Mouse (Mus musculus) lung, embryonic 15.5 days (tissue): ENCODE measurements at regions not wholly inside any gene's neighbourhood (a gene's known extent, or its start where the extent isn't known, plus 50 kb on each side); places are given as distances from the start of the nearest gene placed in this dataset.

ENCODE experiments used
- ATAC-seq: fragments of 200-750 bp; cut with Nextera tagmentation; 2 replicates; pipeline ENCODE4 v1.8.0; 2017; ENCODE audit warnings: moderate number of reproducible peaks, borderline replicate concordance; ENCODE audit not compliant: low FRiP score, low TSS enrichment; ENCODE audit errors: extremely low read depth
- H3K27ac ChIP-seq: fragments of 300-500 bp; sonication (generic); 2 replicates; pipeline ENCODE4 v1.5.1; 2015; ENCODE audit warnings: moderate library complexity, mild to moderate bottlenecking, inconsistent platforms
- H3K27me3 ChIP-seq: fragments of 300-500 bp; sonication (generic); 2 replicates; pipeline ENCODE4 v1.6.1; 2015; ENCODE audit warnings: inconsistent platforms
- H3K36me3 ChIP-seq: fragments of 300-500 bp; sonication (generic); 2 replicates; pipeline ENCODE4 v1.6.1; 2015; ENCODE audit warnings: inconsistent platforms
- H3K4me1 ChIP-seq: fragments of 300-500 bp; sonication (generic); 2 replicates; pipeline ENCODE4 v1.6.1; 2015; ENCODE audit warnings: inconsistent platforms
- H3K4me2 ChIP-seq: fragments of 300-500 bp; sonication (generic); 2 replicates; pipeline ENCODE4 v1.6.1; 2015; ENCODE audit warnings: inconsistent platforms, mild to moderate bottlenecking, moderate library complexity
- H3K4me3 ChIP-seq: fragments of 300-500 bp; sonication (generic); 2 replicates; pipeline ENCODE4 v1.5.1; 2015; ENCODE audit warnings: mild to moderate bottlenecking, inconsistent platforms
- H3K9ac ChIP-seq: fragments of 300-500 bp; sonication (generic); 2 replicates; pipeline ENCODE4 v1.6.1; 2015; ENCODE audit warnings: inconsistent platforms
- H3K9me3 ChIP-seq: fragments of 300-500 bp; sonication (generic); 2 replicates; pipeline ENCODE4 v1.6.1; 2016; ENCODE audit warnings: inconsistent platforms
- WGBS: fragments of 180-500 bp; shearing (Covaris S2); methylation state at CpG from one replicate; pipeline ENCODE4 v1.1.7; 2015; 5-methylcytosine and 5-hydroxymethylcytosine counted together

- H3K4me3 ChIP-seq = no peak overlapping the region
- no peaks in the 10 kb centered on the region for H3K9me3 ChIP-seq
- no peaks in the 10 kb centered on the region for H3K27me3 ChIP-seq
- ATAC-seq = peak; percentile 86
- WGBS = 36% methylated on average over 4 of the region's 4 CpGs
- H3K9ac ChIP-seq = no peak overlapping the region
- H3K4me1 ChIP-seq = peaks cover 29% of the 10 kb centered on the region; the same call in 1 of the 2 replicates
- no peaks in the 10 kb centered on the region for H3K36me3 ChIP-seq
- H3K4me2 ChIP-seq = no peak overlapping the region
- peak overlapping the region; percentile 48 for H3K27ac ChIP-seq
These were observed 64.6 kb upstream of the Lhfpl2 start for GRCm38 (mm10) chr13:93992961-93993360.

GRCm38 (mm10) chr13:93995423-93995822 is 62.2 kb upstream of the Lhfpl2 start:
- no peak for ATAC-seq
- Histone ChIP-seq H3K36me3 (no peaks in the 10 kb centered on the region), H3K27ac (no peak overlapping the region), H3K4me2 (no peak overlapping the region), H3K9me3 (no peaks in the 10 kb centered on the region), H3K9ac (no peak overlapping the region), H3K27me3 (no peaks in the 10 kb centered on the region), H3K4me3 (no peak overlapping the region), H3K4me1 (peaks cover 21% of the 10 kb centered on the region; the same call in 1 of the 2 replicates)
- WGBS = 88% methylated on average over 3 of the region's 3 CpGs

GRCm38 (mm10) chr13:93996535-93997382 is 60.8 kb upstream of the Lhfpl2 start:
- 50% methylated on average over 10 of the region's 10 CpGs for WGBS
- Histone ChIP-seq H3K36me3 (no peaks in the 10 kb centered on the region), H3K4me3 (no peak overlapping the region), H3K9ac (no peak overlapping the region), H3K4me2 (no peak overlapping the region), H3K27ac (0 out of 2 replicates have a peak overlapping the region, but pooled peaks have one; percentile 31), H3K27me3 (no peaks in the 10 kb centered on the region), H3K4me1 (peaks cover 21% of the 10 kb centered on the region; the same call in 1 of the 2 replicates), H3K9me3 (no peaks in the 10 kb centered on the region)
- peak; percentile 44; the same call in 1 of the 2 replicates for ATAC-seq

- Histone ChIP-seq H3K9ac (no peak overlapping the region), H3K9me3 (no peaks in the 10 kb centered on the region), H3K36me3 (no peaks in the 10 kb centered on the region), H3K27ac (no peak overlapping the region), H3K4me3 (no peak overlapping the region), H3K27me3 (no peaks in the 10 kb centered on the region), H3K4me2 (no peak overlapping the region), H3K4me1 (peaks cover 21% of the 10 kb centered on the region; the same call in 1 of the 2 replicates)
- WGBS = 63% methylated on average over 5 of the region's 6 CpGs
- ATAC-seq = no peak
These were observed 59.6 kb upstream of the Lhfpl2 start for GRCm38 (mm10) chr13:93997981-93998380.

- H3K27ac ChIP-seq = no peak overlapping the region
These were observed 59.2 kb upstream of the Lhfpl2 start for GRCm38 (mm10) chr13:93998406-93998805.

GRCm38 (mm10) chr13:94003816-94004215 is 53.8 kb upstream of the Lhfpl2 start:
- 33% methylated on average over 5 of the region's 5 CpGs for WGBS
- ATAC-seq = no peak
- Histone ChIP-seq H3K9me3 (no peaks in the 10 kb centered on the region), H3K4me1 (peaks cover 4% of the 10 kb centered on the region; the same call in 1 of the 2 replicates), H3K4me2 (no peak overlapping the region), H3K9ac (no peak overlapping the region), H3K36me3 (no peaks in the 10 kb centered on the region), H3K27me3 (no peaks in the 10 kb centered on the region), H3K27ac (no peak overlapping the region), H3K4me3 (no peak overlapping the region)

More at GRCm38 (mm10) chr13:93998406-93998805, 59.2 kb upstream of the Lhfpl2 start:
- Histone ChIP-seq H3K9ac (no peak overlapping the region), H3K9me3 (no peaks in the 10 kb centered on the region), H3K4me3 (no peak overlapping the region), H3K27me3 (no peaks in the 10 kb centered on the region), H3K4me1 (peaks cover 19% of the 10 kb centered on the region; the same call in 1 of the 2 replicates), H3K36me3 (no peaks in the 10 kb centered on the region), H3K4me2 (no peak overlapping the region)
- no peak for ATAC-seq
- WGBS = 52% methylated on average over 1 of the region's 1 CpGs

- no peaks in the 10 kb centered on the region for H3K9me3 ChIP-seq
- no peak overlapping the region for H3K9ac ChIP-seq
- ATAC-seq = no peak
- no peak overlapping the region for H3K4me3 ChIP-seq
- H3K36me3 ChIP-seq = no peaks in the 10 kb centered on the region
- H3K27me3 ChIP-seq = no peaks in the 10 kb centered on the region
- no peak overlapping the region for H3K4me2 ChIP-seq
- WGBS = 79% methylated on average over 3 of the region's 3 CpGs
- peaks cover 4% of the 10 kb centered on the region; the same call in 1 of the 2 replicates for H3K4me1 ChIP-seq
- no peak overlapping the region for H3K27ac ChIP-seq
These were observed 53.2 kb upstream of the Lhfpl2 start for GRCm38 (mm10) chr13:94004417-94004816.

GRCm38 (mm10) chr13:94005880-94006279 is 51.7 kb upstream of the Lhfpl2 start:
- Histone ChIP-seq H3K4me2 (no peak overlapping the region), H3K9me3 (no peaks in the 10 kb centered on the region), H3K4me3 (no peak overlapping the region), H3K9ac (no peak overlapping the region), H3K36me3 (no peaks in the 10 kb centered on the region), H3K27ac (no peak overlapping the region), H3K27me3 (no peaks in the 10 kb centered on the region), H3K4me1 (peaks cover 4% of the 10 kb centered on the region; the same call in 1 of the 2 replicates)
- no peak for ATAC-seq
- 72% methylated on average over 3 of the region's 3 CpGs for WGBS
